Mouse (Mus musculus) kidney, adult 2 months (tissue): ENCODE measurements around the gene Glb1l2.
A peak's percentile ranks its signal among the peaks of the same experiment; 100 is the strongest.

Experiments
- CTCF ChIP-seq: fragments of 200-500 bp; conservative IDR thresholded peaks from 2 replicates; pipeline ENCODE4 v1.5.1; 2011; ENCODE audit warnings: low read depth, mild to moderate bottlenecking, control low read depth, low read length, moderate library complexity, mixed read lengths; ENCODE audit not compliant: insufficient read depth, insufficient read length
- POLR2A ChIP-seq: fragments of 200-500 bp; IDR thresholded peaks from one replicate; pipeline ENCODE4 v1.6.1; 2011; ENCODE audit warnings: low read depth, low read length, control low read depth

- TF ChIP-seq POLR2A (peak; percentile 49), CTCF (no peak)
Observed at GRCm38 (mm10) chr9:26805935-26806666, at the start of gene Glb1l2.
